Mouse (Mus musculus): ENCODE data around the gene Zfc3h1. TPM values are rescaled to one million over a fixed set of nuclear protein-coding genes. Genes with fewer than 3 reads are reported as not detected.

Gene Zfc3h1
- 359 TPM for polyA plus RNA-seq (2014; fragmentation: Illumina TruSeq; extraction: RNeasy Lipid Tissue Mini Kit (QIAGEN cat#74804); ENCODE audit: low replicate concordance)

GRCm38 (mm10) chr10:115384221-115385017, at the start of gene Zfc3h1, which contains the start of gene Thap2:
Gene Zfc3h1, plus strand, starts transcription at chr10:115384959.
Gene Thap2, minus strand, starts transcription at chr10:115384443.

GRCm38 (mm10) chr10:115361840-115362622, 22.7 kb upstream of the Zfc3h1 start, which contains the start of gene Tmem19:
Gene Tmem19, minus strand, starts transcription at chr10:115362501.

Other genes starting within 250 kb of the Zfc3h1 start
- gene Tph2, start 199.9 kb upstream of the Zfc3h1 start, polyA plus RNA-seq (2014; fragmentation: Illumina TruSeq; extraction: RNeasy Lipid Tissue Mini Kit (QIAGEN cat#74804); ENCODE audit: low replicate concordance): not detected
- gene Tbc1d15, start 133.5 kb upstream of the Zfc3h1 start, polyA plus RNA-seq (2014; fragmentation: Illumina TruSeq; extraction: RNeasy Lipid Tissue Mini Kit (QIAGEN cat#74804); ENCODE audit: low replicate concordance): 139 TPM
- gene Rab21, start 69.4 kb upstream of the Zfc3h1 start, polyA plus RNA-seq (2014; fragmentation: Illumina TruSeq; extraction: RNeasy Lipid Tissue Mini Kit (QIAGEN cat#74804); ENCODE audit: low replicate concordance): 67.4 TPM
- 123 TPM for gene Tmem19, start 22.5 kb upstream of the Zfc3h1 start, polyA plus RNA-seq (2014; fragmentation: Illumina TruSeq; extraction: RNeasy Lipid Tissue Mini Kit (QIAGEN cat#74804); ENCODE audit: low replicate concordance)
- 36.9 TPM for gene Thap2, start 516 bp upstream of the Zfc3h1 start, polyA plus RNA-seq (2014; fragmentation: Illumina TruSeq; extraction: RNeasy Lipid Tissue Mini Kit (QIAGEN cat#74804); ENCODE audit: low replicate concordance)
- gene A930009A15Rik, start 185.0 kb downstream of the Zfc3h1 start, polyA plus RNA-seq (2014; fragmentation: Illumina TruSeq; extraction: RNeasy Lipid Tissue Mini Kit (QIAGEN cat#74804); ENCODE audit: low replicate concordance): not detected
- 16.4 TPM for gene Lgr5, start 202.8 kb downstream of the Zfc3h1 start, polyA plus RNA-seq (2014; fragmentation: Illumina TruSeq; extraction: RNeasy Lipid Tissue Mini Kit (QIAGEN cat#74804); ENCODE audit: low replicate concordance)